Mouse (Mus musculus): Measurements from ENCODE around the gene Sox4. TPM values are rescaled to one million over a fixed set of nuclear protein-coding genes. Genes with fewer than 3 reads are reported as not detected.

Gene Sox4
- total RNA-seq, 2 experiments from 2014 or later, result 27.8 to 29.1 TPM

DNA sequence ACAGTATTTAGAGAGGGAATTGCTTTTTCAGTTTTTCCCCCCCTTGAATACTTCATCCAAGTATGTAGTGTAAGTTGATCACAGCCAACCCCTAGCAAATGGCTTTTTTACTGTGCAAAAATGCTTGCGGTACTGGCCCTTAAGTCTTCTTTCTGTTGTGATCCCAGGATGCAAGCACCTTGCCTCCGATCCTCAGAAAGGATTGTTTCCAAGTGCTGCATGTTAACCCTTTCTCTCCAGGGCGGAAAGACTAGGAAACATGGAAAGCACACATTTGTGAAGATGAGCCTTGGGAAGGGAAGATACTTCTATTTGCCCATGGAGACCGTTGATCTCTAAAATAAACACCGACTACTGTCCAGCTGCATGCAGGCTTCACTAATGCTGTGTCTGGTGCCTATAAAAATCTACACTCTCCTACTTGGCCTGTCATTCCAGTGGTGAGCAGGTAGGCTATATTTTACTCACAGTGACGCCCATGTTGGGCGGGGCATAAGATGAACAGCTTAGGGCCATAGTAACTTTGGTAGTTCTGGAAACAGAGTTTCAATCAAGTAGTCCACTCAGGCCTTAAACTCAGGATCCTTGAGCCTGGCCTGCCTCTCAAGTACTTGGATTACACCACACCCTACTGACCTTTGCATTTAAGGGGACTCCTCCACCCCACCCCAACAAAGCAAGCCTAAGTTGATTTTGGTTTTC, 5.6 kb downstream of the Sox4 start:
- no peak for DNase-seq (ENCODE audit: extremely low spot score in 1 of 2, low spot score in 1 of 2)

DNA sequence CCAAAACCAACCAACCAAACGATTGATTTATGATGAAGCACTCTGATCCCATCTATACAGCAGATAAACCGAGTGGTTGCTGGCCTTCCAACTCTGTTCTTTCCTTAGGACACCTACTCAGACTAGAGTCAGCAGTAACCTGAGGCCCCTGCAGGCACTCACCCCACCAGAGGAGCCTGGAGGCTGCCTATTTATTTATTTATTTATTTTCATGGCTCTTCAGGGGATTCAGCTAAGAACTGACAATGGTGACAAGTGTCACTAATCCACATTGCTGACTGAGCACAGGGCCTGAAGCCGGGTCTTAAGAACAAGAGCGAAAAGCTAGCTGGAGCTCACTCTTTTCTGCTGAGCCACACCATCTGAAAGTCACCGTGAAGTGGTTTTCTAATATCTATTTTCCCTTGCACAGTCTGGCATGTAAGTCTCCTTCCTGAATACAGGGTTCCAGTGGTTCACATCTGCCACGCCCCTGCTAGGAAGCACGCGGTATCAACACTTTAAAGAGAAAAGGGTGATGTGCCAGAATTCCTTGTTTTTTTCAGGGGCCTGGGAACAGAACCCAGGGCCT, 6.9 kb downstream of the Sox4 start:
- DNase-seq (ENCODE audit: extremely low spot score in 1 of 2, low spot score in 1 of 2), result no peak

DNA sequence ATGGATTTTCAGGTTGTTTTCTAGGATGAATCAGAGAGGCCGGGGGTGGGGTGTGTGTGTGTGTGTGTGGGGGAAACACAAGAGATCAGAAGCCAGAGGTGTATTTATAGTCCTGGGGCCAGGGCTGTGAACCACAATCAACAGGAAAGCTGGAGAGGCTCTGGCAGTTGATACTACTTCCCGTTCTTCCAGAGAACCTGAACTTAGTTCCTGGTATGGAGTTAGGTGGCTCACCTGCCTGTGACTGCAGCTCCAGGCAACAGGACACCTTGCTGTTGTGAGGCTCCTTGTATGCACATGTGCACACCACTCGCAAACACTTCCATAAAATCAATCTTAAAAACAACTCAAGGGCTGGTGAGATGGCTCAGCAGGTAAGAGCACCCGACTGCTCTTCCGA, 7.8 kb downstream of the Sox4 start:
- no peak for DNase-seq (ENCODE audit: extremely low spot score in 1 of 2, low spot score in 1 of 2)

DNA sequence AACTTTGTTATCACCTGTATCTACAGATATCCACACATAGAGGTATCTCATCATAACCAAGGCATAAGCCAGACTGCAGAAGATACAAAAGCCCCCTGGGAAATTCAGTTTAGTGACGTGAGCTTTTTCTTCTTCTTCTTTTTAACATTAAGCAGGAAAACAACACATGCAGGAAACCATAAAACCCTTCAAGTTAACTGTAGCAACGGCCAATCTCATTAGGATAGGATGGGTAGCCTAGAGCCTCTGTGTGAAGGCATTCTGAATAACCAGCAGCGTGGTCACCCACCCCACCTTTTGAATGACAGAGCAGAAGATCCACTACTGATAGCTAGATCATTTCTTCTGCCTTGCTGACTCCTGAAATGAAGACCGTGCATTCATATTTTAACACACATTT, 10.6 kb downstream of the Sox4 start:
- DNase-seq (ENCODE audit: extremely low spot score in 1 of 2, low spot score in 1 of 2), result no peak

DNA sequence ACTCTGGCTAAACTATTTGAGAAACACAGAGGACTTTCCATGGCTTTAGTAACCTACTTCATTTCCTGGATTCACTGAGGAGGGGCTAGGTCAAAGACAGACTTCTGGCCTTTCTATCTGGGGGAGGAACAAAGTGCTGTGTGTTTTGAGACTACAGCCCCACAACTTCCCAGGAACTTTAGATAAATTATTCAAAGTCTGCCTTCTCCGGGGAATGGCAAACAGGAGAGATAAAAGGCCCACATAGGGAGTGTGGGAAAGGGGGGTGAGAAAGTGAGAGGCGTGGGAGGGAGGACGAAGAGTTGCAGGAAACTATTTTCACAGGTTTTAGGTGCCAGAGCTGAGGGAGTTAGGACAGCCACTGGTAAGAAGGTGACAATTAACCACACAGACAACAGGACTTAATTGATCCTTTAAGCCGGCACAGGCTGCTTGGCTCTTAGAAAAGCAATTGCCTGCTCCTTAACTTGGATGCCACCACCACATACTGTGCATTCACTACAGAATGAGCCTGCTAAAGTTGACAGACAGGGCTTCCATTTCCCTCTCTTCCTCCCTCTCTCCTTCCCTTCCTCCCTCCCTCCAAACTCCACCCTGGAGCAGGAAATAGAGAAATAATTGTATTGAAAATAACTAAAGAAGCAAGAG, 11.4 kb downstream of the Sox4 start:
- no peak for DNase-seq (ENCODE audit: extremely low spot score in 1 of 2, low spot score in 1 of 2)

DNA sequence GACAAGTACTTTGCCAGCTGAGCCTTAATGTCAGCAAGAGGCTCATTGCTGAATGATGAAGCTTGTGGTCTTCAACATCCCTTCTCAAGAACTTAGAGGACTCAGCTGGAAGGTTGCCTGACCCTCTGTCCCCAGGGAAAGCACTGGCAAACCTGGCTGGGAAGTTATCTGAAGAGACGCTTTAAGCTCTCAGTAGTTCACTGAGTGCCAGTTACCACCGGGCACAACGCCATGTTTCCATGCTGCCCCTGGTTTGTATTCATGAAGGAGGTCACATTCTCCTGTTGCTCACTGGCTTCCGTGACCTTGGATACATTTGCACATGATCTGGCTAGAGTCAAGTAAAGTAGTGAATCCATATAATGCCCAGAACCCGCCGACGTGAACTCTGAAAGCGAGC, 20.1 kb downstream of the Sox4 start:
- DNase-seq (ENCODE audit: extremely low spot score in 1 of 2, low spot score in 1 of 2), result no peak

DNA sequence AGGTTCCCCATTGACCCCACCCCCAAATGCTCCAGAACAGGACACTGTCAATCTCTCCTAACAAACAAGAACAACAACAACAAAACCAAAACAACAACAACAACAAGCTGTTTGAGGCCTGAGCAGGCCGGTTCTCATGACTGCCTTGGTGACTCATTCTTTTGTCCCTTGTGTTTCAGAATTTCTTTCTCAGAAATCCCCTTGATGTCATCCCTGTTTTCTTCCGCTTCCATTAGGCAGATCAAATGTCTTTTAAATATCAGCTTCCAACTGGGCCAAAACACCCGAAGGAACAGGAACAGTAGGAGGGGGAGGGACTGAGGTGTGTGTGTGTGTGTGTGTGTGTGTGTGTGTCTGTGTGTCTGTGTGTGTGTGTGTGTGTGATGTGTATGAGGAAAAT, 21.7 kb downstream of the Sox4 start:
- no peak for DNase-seq (ENCODE audit: extremely low spot score in 1 of 2, low spot score in 1 of 2)

DNA sequence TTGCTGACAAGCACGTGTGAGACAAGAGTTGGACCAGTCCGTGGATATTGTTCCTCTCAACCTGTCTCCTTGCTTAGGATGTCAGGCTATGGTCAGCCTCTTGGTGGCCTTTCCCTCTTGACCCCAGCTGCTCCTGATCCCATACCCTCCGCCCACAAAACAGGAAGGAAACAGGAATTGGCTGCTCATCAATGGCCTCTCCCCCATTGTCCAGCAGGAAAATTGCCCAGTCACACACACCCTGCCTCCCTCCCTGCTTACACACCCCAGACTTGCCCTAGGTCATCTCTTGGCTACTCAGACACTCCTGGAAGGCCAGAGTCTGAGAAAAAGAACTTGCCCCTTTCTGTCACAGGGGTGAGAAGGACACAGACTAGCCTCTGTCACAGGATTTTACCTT, 22.2 kb downstream of the Sox4 start:
- DNase-seq (ENCODE audit: extremely low spot score in 1 of 2, low spot score in 1 of 2), result no peak

DNA sequence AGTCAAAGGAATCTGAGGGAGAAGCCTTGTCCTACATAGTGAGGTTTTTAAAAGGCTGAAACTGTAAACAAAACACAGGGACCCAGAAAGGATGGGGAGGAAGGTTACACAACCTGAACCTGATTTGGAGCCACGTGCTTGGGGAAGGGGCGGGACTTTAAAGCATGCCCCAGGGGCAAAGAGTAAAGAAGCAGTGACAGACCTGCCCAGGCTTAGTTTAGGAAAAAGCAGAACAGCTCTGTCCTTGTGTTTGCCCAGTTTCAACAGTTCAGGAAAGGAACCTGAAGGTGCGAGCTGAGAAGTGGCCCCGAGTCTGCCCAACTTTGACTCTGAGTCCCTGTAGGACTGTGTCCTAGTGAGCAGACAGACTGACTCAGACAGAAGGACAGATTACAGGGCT, 23.1 kb downstream of the Sox4 start:
- DNase-seq (ENCODE audit: extremely low spot score in 1 of 2, low spot score in 1 of 2), result no peak

DNA sequence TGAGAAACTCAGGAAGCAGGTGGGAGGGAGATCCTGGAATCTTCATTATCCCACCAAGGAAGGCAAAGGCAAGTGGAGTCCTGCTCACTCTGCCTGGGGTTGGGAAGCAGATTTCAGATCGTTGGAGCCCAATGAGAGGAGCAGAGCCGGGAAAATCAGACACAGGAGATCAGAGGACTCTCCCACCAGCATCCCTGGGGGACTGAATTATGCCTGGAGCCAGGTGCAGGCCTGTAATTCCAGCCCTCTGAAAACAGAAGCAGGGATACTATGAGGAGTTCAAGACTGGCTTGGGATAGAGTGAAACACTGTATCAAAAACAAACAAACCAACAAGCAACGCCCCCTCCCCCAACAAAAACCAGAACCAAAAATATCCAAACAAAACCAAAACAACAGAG, 23.6 kb downstream of the Sox4 start:
- DNase-seq (ENCODE audit: extremely low spot score in 1 of 2, low spot score in 1 of 2), result no peak

DNA sequence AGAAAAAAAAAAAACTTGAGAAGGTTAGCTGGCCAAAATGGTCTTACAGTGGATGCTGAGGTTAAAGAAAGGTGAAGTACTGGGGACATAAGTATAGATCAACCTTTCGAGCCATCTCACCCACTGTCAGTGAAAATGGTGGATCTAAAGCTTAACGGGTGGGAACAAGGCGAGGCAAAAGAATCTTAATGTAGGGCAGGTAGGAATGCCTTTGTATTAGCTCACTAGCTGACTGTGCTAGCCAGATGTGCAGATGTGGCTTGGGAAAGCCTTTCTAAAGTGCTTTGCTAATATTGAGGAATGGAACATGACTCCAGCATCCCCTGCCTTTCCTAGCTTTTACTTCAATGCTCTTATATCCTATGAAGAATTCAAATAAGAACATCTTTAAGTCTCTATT, 30.4 kb downstream of the Sox4 start:
- DNase-seq (ENCODE audit: extremely low spot score in 1 of 2, low spot score in 1 of 2), result no peak

DNA sequence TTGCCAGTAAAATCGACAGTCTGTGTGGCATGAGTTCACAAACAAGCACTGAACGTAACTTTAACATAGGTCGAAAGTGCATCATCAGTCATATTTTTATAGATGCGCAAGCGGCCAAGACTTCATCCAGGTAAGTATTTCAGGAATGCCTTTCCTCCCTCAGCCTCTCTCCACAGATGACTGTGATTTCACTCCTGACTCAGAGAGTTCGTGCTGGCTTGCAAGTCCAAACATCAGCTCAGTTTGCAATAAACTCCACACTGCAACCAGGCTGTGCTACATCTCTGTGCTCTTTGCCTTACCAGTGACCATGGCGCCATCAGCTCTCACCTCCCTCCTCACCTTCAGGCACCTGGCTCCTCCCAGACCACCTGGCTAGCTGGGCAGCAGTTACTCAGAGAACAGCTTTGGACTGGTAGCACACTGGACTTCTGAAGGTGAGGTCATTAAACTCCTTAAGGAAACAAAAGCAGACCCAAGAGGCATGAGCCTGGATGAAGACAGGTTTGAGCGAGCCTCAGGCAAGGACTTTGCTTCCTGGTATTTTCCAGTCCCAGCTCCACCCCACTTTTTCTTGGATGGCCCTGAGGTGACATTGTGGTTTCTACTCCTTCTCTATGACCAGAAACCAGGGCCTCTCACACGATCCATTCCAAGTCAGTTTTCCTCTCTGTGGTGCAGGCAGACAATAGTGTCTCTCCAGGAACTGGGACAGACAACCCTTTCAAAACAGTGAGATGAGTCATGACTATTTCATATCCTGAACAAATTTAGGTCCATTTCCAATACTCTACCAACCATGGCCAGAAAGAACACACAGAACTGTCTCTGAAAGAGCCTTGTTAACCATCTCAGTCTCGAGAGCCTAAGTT, 35.9 kb downstream of the Sox4 start:
- no peak for DNase-seq (ENCODE audit: extremely low spot score in 1 of 2, low spot score in 1 of 2)

DNA sequence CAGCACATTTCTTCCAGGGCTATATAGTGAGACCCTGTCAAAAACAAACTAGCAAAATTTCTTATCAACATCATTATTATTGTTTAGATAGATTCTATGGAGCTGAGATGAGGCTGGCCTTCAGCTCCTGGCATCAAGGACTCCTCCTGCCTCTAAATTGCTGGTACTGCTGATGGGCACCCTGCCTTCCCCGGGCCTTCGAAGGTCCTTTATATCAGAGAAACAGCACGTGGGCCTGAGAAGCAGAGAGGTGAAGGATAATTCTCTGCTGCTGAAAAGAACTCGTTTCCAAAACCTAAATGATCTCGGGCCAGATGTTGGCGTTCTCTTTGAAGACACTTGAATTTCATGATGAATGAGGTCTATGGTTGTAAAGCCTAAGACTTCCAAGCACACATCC, 39.9 kb downstream of the Sox4 start:
- no peak for DNase-seq (ENCODE audit: extremely low spot score in 1 of 2, low spot score in 1 of 2)

DNA sequence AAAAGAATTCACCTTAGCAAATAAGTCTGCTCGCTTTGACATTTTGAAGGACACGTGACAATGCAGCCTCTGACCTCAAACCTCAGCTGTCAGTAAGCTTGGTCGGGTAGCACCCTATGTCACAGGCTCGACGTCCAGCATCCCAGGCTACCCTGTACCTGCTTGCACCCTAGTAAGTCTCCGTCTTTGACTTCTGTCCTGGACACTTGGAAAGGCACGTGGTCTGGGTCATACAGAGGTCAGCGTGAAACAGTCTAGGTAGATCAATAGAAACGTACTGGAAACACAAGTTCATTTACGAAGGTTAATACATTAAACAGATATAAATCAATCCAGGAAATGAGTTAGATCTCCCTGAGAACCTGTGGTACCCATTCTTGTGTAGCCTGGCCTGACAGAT, 46.5 kb downstream of the Sox4 start:
- DNase-seq (ENCODE audit: extremely low spot score in 1 of 2, low spot score in 1 of 2), result no peak

All from layer of hippocampus, postnatal 25 days (tissue).